Mouse (Mus musculus) hindlimb bud, embryonic 11.5 days (tissue): ENCODE measurements at regions not wholly inside any gene's neighbourhood (a gene's known extent, or its start where the extent isn't known, plus 50 kb on each side); places are given as distances from the start of the nearest gene placed in this dataset.

Experiments used
- DNase-seq: peaks from one replicate; pipeline ENCODE4 v3.0.0-alpha.2; 2012; ENCODE audit warnings: low read depth, low spot score; ENCODE audit errors: extremely low spot score

GRCm38 (mm10) chr8:117903052-117903451 is 101.3 kb upstream of the Mphosph6 start:
- DNase-seq: no peak

DNA sequence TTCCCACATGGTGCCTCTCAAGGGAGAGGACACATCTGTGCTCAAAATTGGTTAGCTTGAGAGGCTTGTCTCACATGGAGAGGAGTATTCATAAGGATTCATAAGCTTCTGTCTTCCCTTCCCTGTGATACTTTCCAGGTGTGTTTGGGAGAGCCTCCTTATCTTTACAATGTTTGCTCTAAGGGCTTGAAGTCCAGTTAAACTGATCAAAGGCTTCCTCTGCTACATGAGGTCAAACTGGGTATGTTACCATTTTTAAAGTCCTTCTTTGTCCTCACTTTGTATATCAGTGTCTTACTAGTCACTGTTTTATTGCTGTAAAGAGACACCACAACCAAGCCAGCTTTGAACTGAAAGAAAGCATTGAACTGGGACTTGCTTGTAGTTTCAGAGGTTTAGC is 98.1 kb upstream of the Mphosph6 start:
- DNase-seq: no peak

DNA sequence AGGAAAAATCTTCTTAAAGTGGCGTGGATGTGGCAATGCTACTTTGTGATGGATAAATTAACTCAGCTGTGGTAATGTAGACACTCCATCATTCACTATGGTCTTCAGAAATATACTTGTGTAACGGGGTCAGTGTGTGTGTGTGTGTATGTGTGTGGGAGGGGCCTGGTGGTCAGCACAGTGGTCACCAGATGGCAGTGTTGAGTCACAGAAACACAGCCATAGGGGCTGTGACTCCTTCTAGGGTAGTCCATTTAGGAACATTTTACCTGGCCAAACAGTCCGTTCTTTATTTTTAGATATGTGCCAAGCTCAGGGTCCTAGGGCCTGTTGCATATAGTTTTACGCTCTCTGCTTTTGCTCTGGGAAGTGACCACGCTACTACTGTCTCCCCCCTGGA is 96.3 kb upstream of the Mphosph6 start:
- DNase-seq: peak; percentile 18

DNA sequence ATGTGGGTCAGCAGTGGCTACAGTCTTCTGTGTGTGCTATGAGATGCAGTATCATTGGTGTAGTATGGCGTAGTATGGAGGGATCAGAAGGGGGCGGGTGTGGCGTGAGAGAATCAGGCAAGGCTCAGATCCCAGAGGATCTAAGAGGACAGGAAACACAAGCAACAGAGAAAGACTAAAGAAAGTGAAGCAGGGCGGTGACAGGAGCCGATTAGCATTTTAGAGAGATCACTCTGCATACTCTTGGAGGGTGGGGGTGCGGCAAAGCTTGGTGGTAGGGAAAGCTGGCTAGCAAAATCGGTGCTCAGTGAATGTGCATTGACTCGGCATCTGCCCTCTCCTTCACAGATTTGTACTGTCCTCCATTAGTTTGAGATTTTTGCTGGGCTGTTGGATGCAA is 93.1 kb upstream of the Mphosph6 start:
- DNase-seq: no peak

GRCm38 (mm10) chr8:117890211-117890610 is 88.5 kb upstream of the Mphosph6 start:
- DNase-seq: no peak

DNA sequence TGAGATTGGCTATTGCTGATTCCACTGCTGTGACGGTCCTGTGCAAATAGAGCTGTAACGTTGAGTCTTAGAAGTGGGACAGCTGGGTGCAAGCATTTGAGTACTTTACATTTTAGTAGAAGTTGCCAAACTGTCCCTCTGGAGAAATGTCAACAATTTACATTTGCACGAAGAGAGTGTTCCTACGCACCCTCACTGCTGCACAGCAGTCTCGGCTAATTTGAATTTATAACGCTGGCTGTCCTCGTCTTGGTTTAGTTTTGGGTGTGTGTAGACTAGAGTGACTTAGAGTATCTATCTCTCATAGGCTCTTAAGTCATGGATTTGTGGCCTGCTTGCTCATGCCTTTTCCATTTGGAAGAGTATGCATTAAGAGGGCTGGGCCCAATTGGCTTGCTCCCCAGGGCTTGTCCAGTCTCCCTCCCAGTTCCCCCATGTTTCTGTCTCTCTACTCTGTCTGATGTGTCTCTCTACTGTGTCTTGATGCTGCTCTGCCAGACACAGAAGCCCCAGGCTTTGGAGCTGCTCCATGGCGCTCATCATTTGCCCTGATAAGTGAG is 79.8 kb upstream of the Mphosph6 start:
- no peak for DNase-seq

GRCm38 (mm10) chr8:117880279-117880975 is 78.7 kb upstream of the Mphosph6 start:
- no peak for DNase-seq

DNA sequence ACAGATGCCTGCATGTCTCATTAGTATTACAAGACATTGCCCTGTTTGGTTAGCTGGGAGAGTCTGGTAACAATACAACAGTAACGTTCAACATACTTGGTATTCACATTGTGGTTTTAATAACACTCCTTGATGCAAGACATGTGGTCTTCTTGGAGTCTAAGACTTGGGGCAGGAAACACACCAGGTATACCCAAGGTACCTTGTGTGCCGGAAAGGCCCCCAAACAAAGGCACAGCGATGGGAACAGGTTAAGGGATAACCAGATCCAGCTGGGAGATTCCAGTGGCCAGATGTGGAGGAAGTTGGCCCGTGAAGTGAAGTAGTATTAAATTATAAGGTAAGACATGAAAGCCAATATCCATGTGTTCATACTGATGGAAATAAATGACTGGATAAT is 71.9 kb upstream of the Mphosph6 start:
- DNase-seq: no peak

- DNase-seq: no peak
These were observed 65.4 kb upstream of the Mphosph6 start for GRCm38 (mm10) chr8:117867138-117867537.

DNA sequence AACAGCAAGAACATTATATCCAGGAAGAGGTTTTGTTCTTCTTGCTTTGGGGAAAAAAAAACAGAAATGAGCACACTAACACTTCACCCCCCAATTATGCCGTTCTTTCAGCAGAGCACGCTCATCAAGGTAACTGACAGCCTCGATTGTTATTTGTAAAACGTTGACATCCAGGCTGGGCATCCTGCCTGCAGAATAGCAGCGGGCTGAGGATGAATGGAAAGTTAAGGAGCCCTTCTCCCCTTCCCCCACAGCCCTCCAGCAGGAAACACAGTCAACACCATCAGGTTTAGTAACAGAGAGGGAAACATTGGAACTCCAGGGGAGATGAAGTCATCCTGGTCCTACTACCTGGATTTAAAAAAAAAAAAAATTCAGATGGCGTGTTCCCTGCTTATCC is 63.3 kb upstream of the Mphosph6 start:
- DNase-seq: no peak

GRCm38 (mm10) chr8:117863837-117864236 is 62.1 kb upstream of the Mphosph6 start:
- DNase-seq: peak; percentile 28

DNA sequence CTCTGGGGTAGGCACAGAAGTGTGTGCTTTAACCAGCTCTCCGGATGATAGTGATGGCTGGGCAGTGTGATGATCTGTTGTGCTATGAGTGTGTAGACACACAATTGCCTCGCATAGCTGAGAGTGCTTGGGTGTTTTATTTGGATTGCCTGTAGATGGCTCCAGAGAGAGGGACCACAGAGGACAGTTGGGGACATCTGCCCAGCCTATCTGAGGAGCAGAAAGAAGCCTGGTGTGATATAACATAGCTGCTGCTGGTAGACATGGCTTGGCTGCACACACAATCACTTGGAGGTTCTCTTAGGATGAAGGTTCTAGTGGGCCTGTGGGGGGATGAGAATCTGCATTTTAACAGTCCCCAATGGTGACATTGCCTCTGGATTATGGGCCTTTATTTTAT is 60.6 kb upstream of the Mphosph6 start:
- no peak for DNase-seq

GRCm38 (mm10) chr8:117859734-117860133 is 58.0 kb upstream of the Mphosph6 start:
- DNase-seq: no peak

DNA sequence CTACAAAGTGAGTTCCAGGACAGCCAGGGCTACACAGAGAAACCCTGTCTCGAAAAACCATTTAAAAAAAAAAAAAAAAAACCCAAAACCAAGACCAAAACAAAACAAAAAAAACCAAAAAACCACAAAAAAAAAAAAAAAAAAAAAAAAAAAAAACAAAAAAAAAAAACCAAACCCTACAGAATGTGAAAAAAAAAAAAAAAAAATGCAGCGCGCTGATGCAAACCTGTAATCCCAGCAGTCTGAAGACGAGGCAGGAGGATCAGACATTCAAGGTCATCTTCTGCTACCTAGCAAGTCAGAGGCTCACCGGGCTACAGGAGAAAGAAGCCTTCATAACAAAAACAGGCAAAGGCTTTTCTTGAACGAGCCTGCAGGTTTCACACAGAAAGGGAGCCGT is 57.4 kb upstream of the Mphosph6 start:
- no peak for DNase-seq

DNA sequence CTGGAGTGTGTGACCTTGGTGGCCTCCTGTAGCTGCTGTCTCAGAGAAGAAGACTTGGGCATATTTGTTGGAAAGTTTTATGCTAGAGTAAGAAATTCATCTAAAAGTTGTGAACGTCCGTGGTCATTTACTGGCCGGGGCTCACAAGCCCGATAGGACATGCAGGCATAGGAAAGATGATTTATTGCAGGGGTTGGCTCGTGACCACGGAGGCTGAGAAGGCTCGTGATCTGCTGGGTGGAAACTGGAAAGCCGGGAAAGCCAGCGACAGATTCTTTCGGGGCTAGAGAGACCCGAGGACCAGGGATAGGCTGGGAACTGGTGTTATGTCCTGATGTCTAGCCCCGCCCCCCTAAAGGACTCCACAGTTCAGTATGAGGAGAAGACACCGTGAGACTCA is 54.4 kb upstream of the Mphosph6 start:
- no peak for DNase-seq

GRCm38 (mm10) chr8:117854942-117855491 is 53.3 kb upstream of the Mphosph6 start:
- DNase-seq: no peak

DNA sequence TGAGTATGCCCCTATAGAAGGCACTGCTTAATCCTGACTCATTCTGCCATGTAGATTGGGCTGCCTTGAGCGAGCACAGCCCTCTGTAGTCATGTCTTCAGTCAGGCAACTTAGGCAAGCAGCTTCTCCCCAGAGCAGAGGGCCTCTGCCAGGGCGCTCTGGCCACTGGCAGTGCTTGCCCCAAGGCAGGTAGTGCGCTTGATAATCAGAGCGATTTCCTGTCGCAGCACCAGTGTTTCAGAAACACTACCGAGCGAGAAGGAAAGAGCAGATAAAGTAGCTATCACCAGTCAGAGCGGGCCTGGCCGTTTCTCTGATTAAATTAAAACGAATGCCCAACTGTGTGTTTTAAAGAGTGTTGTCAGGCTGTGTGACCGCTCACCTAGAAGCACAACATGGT is 52.6 kb upstream of the Mphosph6 start:
- no peak for DNase-seq

DNA sequence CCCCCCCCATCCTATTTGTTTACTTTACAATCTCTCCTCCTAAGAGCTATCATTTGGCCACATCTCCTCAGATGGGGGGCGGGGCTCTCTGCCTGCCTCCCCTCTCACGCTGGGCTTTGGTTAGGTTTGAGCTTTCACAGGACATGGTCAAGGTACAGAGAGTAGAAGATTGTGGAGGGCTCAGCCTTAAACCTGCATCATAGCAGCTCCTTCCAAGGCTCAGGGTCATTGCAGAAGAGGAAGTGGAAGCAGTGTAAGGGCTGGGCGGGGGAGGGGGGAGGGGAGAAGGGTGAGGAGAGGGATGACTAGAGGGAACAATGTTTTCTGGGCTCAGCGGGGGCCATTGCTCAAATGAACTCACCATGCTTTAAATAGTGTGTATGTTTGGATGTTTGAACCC is 51.7 kb upstream of the Mphosph6 start:
- no peak for DNase-seq

- no peak for DNase-seq
These were observed 50.8 kb upstream of the Mphosph6 start for GRCm38 (mm10) chr8:117852521-117852920.
